Mouse (Mus musculus) A20 (cell line): Measurements from ENCODE around the gene Olfr1388.
"Not testable (repeated sequence)": the region's sequence is repeated elsewhere in the genome, so short reads cannot be mapped to it uniquely, and the experiment has no call there.

ENCODE experiments used
- DNase-seq: peaks from one replicate; pipeline ENCODE4 v3.0.0-alpha.2; 2011; ENCODE audit warnings: low read depth, low spot score

Olfr1388 gene

GRCm38 (mm10) chr11:49436411-49436810 lies at the start of gene Olfr1388:
Gene Olfr1388, plus strand, starts transcription at chr11:49436624.
- no peak for DNase-seq

GRCm38 (mm10) chr11:49392707-49393106 lies 43.7 kb upstream of the Olfr1388 start:
- DNase-seq = not testable (repeated sequence)

- DNase-seq = no peak
Measured at GRCm38 (mm10) chr11:49406784-49407183, 29.6 kb upstream of the Olfr1388 start.

DNA sequence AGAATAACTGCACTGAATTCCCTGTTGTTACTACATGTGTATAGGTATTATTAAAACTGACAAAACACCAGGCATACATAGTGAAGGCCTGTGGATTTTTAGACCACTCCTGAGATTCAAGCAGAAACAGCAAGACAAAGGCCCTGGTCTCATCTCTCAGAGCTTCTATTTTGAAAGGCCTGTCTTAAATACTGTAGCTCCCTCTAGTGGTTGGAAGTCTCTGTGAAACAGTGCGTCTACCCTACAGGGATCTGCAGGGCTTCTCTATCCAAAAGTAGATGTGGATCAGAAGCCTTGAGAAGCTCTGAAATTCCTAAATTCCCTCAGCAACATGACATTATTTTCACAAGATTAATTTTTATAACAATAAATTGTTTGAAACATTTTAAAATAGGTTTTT lies 25.9 kb upstream of the Olfr1388 start:
- peak; percentile 60 for DNase-seq

DNA sequence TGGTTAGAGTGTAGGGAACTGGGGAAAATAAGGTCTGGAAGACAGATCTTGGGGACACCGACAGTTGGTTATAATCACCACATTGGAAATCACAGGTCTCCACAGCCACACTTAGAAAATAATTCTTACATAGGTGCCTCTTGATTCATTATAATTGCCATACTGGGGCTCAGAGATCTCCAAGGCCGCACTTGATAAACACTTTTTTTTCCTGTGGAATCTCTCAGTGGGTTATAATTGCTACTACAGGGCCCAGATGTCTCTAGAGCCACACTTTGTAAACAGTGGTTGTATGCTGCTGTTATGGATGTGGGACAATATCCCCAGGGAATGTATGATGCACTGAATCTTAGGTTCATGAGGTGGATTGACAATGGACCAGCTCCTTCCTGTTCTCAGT lies 13.7 kb upstream of the Olfr1388 start, which contains the start of gene Olfr1389:
Olfr1389 (plus strand) TSS at position 301 of the 400 bp plus-strand sequence.
- DNase-seq = no peak

DNA sequence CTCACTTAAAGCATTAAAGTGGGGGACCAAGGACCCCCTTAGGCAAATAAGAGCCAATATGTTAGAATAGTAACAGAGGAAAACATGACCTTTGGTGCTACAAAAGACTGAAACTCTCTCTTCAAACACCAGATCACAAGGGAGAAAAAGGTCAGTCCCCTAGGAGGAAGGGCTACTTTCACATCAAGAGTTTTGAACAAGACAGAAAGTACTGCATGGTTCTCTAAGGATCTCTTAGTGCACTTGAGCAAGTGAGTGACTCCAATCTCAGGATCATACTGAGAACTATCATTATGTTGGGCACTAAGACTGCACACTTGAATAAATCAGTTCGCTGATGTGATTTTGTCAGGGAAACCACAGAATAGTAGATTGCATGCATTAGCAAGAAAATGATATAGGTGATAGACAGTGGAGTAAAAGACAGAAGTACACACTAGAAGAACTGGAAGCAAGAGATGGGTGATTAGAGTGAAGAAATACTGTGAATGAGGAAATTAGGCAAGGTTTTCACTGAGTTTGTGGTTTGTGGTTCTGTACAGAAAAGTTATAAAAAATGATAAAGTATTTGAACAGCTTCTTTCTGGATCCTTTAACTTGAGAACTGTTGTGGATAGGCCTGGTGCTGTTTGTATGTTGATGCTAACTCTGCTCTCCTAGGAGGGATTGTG lies 11.0 kb upstream of the Olfr1388 start:
- DNase-seq = no peak

DNA sequence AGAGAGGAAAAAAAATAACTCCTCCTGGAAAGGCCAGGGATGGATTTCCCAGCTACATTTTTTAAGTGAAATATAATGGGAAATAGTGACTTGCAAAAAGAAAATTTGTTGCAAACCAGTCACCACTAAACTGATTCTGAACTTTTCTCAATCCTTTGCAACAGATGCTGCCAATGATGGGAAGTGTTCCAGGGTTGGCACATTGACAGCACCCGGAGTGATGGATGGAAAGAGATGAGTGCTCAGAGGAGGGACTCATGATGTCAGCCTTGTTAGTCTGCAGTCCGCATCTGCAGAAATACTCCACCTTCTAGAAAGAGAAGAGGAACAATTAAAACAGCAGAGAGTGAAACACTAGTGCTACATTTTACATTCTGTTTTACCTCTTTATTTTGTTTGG lies 6.8 kb upstream of the Olfr1388 start:
- DNase-seq = no peak

DNA sequence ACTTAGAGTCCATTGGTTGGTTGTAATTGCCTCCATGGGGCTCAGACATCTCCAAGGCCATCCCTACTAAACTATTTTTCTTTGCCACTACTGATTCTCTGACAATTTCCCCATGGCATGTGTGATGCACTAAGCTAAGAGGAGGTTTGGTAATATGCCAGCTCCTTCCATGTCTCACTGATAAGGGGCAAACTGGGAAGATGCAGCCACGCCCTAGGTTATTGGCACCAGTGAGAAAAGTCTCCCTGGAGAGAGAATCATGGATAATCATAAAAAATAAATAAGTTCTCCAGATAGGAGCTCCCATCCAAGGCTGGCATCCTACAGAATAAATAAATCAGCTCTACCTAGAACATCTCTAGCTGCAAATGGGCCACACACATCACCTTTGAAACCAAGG lies 18.6 kb downstream of the Olfr1388 start, which contains the start of gene Olfr1387:
Olfr1387 (plus strand) TSS at position 301 of the 400 bp plus-strand sequence.
- DNase-seq = no peak

DNA sequence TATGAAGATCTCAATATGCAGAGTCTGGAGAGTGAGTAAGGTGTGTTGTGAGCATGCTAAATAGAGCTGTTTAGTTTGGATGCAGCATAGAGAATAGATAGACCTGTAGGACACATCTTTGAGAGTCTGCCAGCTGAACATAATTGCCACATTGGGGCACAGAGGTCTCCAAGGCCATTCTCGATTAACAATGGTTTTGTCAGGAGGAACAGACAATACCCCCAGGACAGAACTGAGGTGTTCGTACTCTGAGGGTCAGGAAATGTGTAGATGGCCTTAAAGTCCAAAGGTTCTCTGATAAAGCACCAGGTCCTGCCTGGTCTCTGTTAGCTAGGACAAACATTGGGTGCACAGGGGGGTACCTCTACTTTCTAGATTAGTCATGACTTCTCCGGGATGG lies 28.3 kb downstream of the Olfr1388 start, which contains the start of gene Olfr1386:
Olfr1386 (plus strand) TSS at position 301 of the 400 bp plus-strand sequence.
- DNase-seq = not testable (repeated sequence)

DNA sequence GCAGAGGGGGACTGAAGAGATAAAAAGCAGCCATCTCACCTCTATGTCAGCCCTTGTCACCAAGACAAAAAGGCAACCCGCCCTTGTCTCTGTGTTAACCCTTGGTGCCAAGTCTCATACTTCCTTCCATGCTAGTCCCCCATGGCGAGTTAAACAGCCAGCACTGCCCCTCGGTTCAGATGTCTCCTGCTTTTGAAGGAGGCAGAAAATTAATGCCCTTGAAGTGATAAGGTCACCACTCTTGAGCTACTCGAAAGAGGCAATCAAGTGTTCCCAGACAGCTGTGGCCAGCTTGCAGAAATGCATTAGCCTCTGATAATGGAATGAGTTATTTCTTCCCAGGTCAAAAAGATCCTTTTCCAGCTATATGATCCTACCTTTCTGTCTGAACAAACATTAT lies 49.5 kb downstream of the Olfr1388 start:
- DNase-seq = no peak

DNA sequence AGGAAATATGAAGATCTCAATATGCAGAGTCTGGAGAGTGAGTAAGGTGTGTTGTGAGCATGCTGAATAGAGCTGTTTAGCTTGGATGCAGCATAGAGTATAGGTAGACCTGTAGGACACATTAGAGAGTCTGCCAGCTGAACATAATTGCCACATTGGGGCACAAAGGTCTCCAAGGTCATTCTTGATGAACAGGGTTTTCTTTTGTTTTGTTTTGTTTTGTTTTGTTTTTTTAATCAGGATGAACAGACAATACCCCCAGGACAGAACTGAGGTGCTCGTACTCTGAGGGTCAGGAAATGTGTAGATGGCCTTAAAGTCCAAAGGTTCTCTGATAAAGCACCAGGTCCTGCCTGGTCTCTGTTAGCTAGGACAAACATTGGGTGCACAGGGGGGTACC lies 52.3 kb downstream of the Olfr1388 start, which contains the start of gene Olfr1385:
Olfr1385 (plus strand) TSS at position 301 of the 400 bp plus-strand sequence.
- DNase-seq = not testable (repeated sequence)
